Mouse (Mus musculus): ENCODE data around the gene Dennd6a.
"Not testable (repeated sequence)": the region's sequence is repeated elsewhere in the genome, so short reads cannot be mapped to it uniquely, and the experiment has no call there.

Dennd6a gene

DNA sequence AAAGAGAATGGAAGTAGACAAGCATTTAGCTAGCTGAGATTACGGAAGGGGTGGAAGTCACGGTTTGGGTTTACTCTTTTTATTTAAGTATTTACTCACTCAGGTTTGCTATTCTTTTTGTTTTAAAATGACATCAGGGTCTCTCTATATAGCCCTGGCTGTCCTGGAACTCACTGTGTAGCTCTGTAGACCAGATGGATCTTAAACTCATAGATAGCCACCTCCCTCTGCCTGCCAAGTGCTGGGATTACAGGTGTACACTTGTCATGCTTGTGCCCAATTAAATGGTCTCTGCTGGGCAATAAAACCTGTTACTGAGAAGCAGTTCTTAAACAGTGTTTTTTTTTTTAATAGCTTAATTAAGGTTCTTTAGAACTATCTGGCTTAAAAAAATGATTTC, 66.3 kb downstream of the Dennd6a start:
- DNase-seq (ENCODE audit: low read depth, low spot score): peak; percentile 40

GRCm38 (mm10) chr14:26643006-26643624, 69.5 kb downstream of the Dennd6a start:
- DNase-seq (ENCODE audit: low read depth, low spot score): peak; percentile 13

DNA sequence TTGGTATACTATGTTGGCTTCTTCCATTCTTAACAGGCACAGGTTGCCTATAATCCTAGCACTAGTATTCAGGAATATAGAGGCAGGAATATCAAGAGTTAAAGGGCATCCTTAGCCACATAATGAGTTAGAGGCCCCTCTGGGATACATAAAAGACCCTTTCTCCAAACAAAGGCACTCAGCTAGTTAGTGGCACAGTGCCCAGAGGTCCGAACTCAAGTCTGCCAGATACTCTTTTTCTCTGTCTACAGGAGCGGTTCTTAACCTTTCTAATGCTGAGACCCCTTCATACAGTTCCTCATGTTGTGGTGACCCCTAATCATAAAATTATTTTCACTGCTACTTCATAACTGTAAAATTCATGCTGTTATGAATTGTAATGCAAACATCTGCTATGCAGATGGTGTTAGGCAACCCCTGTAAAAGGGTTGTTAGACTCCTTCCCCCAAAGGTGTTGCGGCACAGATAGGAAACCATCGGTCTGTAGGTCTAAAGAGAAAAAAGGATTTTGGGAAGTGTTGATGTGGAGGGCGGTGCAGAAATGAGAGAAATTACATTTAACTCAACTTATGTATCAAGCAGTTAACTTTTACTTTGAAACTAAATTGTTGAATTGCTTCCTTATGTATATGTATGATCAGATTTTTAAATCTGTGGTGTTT, 72.5 kb downstream of the Dennd6a start:
- no peak for DNase-seq (ENCODE audit: low read depth, low spot score)

DNA sequence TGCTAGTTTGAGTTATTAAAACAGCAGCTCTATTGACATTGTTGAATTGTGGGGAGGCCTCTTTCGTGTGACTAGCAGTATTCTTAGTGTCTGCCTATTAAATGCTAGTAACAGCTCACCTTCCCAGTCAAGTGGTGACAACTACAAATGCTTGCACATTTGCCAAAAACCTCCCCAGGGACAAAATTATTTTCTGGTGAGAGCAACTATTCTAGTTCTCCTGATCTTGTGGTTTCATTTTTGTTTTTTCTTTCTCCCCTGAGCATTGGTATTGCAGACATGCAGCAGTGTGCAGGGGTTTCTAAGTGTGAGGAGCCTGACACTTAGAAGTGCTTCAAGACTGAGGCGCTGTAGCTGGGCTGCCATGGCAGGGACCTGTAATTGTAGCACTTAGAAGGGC, 74.2 kb downstream of the Dennd6a start:
- DNase-seq (ENCODE audit: low read depth, low spot score): no peak

DNA sequence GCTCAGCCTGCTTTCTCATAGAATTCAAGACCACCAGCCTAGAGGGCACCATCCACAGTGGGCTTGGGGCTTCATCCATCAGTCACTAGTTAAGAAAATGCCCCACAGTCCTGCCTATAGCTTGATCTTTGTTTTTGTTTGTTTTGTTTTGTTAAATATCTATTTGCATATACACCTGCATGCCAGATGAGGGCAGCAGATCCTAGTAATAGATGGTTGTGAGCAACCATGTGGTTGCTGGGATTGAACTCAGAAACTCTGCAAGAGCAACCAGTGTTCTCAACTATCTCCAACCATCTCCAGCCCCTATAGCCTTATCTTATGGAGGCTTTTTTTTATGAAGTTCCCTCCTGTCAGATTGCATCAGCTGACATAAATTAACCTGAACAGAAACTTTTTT, 78.2 kb downstream of the Dennd6a start:
- DNase-seq (ENCODE audit: low read depth, low spot score): peak; percentile 68

GRCm38 (mm10) chr14:26658178-26658577, 84.5 kb downstream of the Dennd6a start:
- DNase-seq (ENCODE audit: low read depth, low spot score): no peak

DNA sequence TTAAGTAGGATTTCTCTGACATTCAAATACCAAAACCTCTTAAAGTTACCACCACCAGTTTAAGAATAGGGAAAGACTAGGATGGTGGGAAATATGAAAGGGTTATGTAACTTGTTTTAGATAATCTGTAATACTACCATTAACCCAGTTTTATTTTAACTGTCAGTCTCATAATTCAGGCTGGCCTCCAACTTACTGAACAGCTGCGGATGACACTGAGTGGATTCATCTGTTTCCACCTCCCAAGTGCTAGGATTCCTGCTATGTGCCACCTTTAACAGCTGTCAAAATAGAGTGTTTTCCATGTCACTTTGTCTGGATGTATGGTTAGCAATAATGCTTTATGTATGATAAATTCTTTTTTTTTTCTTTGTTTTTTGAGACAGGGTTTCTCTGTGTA, 86.6 kb downstream of the Dennd6a start:
- no peak for DNase-seq (ENCODE audit: low read depth, low spot score)

DNA sequence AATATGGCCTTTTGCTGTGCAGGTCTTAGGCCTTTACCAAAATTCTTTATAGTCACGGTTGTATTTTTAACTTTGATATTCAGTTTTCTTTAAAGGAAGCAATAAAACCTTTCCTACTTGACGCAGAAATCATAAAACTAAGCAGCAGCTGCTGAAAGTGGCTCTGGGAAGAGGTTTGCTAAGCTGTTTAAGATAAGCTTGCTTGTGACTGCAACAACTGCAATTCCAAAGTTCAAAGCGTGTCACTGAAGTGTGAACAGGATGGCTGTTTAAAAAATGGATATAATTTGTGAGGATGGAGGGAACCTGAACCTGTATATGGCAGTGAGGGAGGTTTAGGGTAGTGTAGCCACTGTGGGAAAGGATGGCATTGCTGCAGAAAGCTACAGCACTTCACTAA, 88.4 kb downstream of the Dennd6a start:
- DNase-seq (ENCODE audit: low read depth, low spot score): no peak

- no peak for DNase-seq (ENCODE audit: low read depth, low spot score)
Measured at GRCm38 (mm10) chr14:26662488-26662887, 88.8 kb downstream of the Dennd6a start.

- peak; percentile 59 for DNase-seq (ENCODE audit: low read depth, low spot score)
Measured at GRCm38 (mm10) chr14:26663851-26664250, 90.2 kb downstream of the Dennd6a start.

- no peak for DNase-seq (ENCODE audit: low read depth, low spot score)
Measured at GRCm38 (mm10) chr14:26667991-26668370, 94.3 kb downstream of the Dennd6a start.

- DNase-seq (ENCODE audit: low read depth, low spot score): peak; percentile 75
Measured at GRCm38 (mm10) chr14:26668371-26669291, 95.0 kb downstream of the Dennd6a start.

GRCm38 (mm10) chr14:26669292-26670073, 95.8 kb downstream of the Dennd6a start, which contains the start of gene Pde12:
Gene Pde12, minus strand, starts transcription at chr14:26669883.
- peak; percentile 95 for DNase-seq (ENCODE audit: low read depth, low spot score)

DNA sequence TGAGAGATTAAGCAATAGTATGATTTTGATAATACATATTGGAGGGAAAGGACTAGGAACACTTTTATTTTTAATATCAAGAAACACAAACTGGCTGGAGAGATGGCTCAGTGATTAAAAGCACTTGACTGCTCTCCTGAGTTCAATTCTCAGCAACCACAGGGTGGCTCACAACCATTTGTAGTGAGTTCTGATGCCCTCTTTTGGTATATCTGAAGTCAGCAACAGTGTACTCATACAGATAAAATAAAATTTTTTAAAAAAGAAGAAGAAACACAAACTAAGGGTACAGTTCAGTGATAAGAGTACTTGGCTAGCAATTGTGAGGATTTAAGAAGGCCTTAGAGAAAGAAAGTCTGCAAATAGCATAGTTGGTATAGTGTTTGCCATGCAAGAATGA, 97.3 kb downstream of the Dennd6a start:
- DNase-seq (ENCODE audit: low read depth, low spot score): no peak

GRCm38 (mm10) chr14:26671870-26672615, 98.4 kb downstream of the Dennd6a start:
- peak; percentile 45 for DNase-seq (ENCODE audit: low read depth, low spot score)

- DNase-seq (ENCODE audit: low read depth, low spot score): not testable (repeated sequence)
Measured at GRCm38 (mm10) chr14:26674476-26675169, 101.0 kb downstream of the Dennd6a start.

- peak; percentile 89 for DNase-seq (ENCODE audit: low read depth, low spot score)
Measured at GRCm38 (mm10) chr14:26675371-26675770, 101.7 kb downstream of the Dennd6a start.

GRCm38 (mm10) chr14:26675791-26676190, 102.1 kb downstream of the Dennd6a start:
- DNase-seq (ENCODE audit: low read depth, low spot score): peak; percentile 87
